Mouse (Mus musculus) MEL-GATA-1-ER (cell line): ENCODE results near the gene Pcf11.

Experiments
- DNase-seq: peaks from one replicate; pipeline ENCODE4 v3.0.0-alpha.2; 2012; ENCODE audit warnings: low read depth; ENCODE audit errors: extremely low read depth

The Pcf11 gene

GRCm38 (mm10) chr7:92637021-92637625 is 32.6 kb downstream of the Pcf11 start, which contains the start of gene Ankrd42:
TSS of gene Ankrd42 (minus strand) at chr7:92637142.
- DNase-seq, result peak; percentile 75

DNA sequence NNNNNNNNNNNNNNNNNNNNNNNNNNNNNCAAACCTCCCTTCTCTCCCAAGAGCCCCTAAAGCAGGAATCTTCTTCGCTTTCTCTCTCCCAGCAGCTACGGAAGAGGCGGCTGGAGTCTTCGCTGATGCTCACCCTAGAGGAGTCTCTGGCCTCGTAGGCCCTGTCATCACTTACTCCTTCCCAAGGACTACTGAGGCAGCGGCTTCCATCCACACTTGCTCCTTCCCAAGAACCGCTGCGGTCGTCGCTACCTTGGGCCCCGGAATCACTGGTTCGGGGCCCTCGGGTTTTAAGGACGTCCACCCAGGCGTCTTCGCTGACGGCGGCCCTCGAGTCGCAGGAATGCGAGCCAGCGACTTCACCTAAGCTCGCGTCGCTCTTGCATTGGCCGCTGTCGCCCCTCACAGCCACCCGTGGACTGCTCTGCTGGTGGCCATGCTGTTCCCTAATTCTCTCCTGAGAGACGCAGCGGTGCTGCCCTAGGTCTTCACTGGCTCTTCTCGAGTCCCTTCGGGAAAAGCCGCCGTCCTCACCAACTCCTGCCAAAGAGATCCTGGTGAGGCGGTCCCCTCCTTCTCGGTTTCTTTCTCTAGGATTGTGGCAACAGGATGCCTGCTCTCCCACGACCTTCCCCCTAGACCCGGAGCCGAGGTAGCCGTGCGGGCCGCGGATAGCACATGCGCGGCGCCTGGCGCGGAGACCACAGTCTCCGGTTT is 33.3 kb downstream of the Pcf11 start:
- no peak for DNase-seq

DNA sequence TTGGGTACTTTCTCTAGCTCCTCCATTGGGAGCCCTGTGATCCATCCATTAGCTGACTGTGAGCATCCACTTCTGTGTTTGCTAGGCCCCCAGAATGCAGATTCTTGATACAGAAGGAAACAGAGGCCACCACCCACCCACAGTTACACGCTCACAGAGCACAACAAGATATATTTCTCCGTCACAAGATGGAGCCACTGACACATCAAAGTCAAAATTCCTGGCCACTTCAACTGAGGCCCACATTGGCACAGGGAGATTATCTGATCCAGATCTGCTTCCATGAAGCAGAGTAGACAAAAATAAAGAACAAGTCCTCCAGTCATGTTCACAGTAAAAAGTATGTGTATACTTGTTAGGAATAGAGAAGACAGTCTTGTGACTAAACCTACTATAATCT is 39.6 kb downstream of the Pcf11 start:
- DNase-seq, result no peak

GRCm38 (mm10) chr7:92624488-92624887 is 45.2 kb downstream of the Pcf11 start:
- DNase-seq, result no peak

GRCm38 (mm10) chr7:92610830-92611229 is 58.9 kb downstream of the Pcf11 start:
- no peak for DNase-seq

- no peak for DNase-seq
Measured at GRCm38 (mm10) chr7:92604961-92605360, 64.8 kb downstream of the Pcf11 start.
